ENCODE assay signal across 10 mouse cellular contexts in genomic region chr10:54032316-54033092, GRCm38 (mm10). TPM values are rescaled to one million over a fixed set of nuclear protein-coding genes. Genes with fewer than 3 reads are reported as not detected.
DNase-seq lines count a peak whose midpoint lies in the region; ATAC-seq lines count a peak whose summit lies in the region.
"Had no signal": no experiment of that assay in that cellular context is flagged by ENCODE, and none has a peak within 500 bp of the region (broad histone marks: within the 10 kb centered on the region; RNA-seq: fewer than 3 reads in every experiment).

No protein-coding gene starts in this region.

- no peak overlapping the region for H3K4me3 ChIP-seq in heart, embryonic 15.5 days
- H3K4me3 ChIP-seq in lung, embryonic 15.5 days, result no peak overlapping the region
- no peak overlapping the region for H3K4me3 ChIP-seq in hindbrain, embryonic 13.5 days
- H3K4me3 ChIP-seq: limb, embryonic 12.5 days; stomach, embryonic 15.5 days had no signal

- DNase-seq in adrenal gland, adult 2 months, result peak; percentile 79
- no peak for DNase-seq in left cerebral cortex, postnatal 14 days (ENCODE audit: low spot score in 2 of 2)
- no peak for DNase-seq in left cerebral cortex, postnatal 25 days (ENCODE audit: low spot score in 2 of 2)
- DNase-seq in embryo, embryonic 9.5 days (ENCODE audit: extremely low spot score), result no peak

- H3K4me2 ChIP-seq in heart, embryonic 15.5 days, result peak overlapping the region; percentile 23; the same call in 1 of the 2 replicates
- H3K4me2 ChIP-seq in lung, embryonic 15.5 days, result no peak overlapping the region
- H3K4me2 ChIP-seq in hindbrain, embryonic 13.5 days, result no peak overlapping the region
- H3K4me2 ChIP-seq: limb, embryonic 12.5 days; stomach, embryonic 15.5 days had no signal

- intact Hi-C loops in left cerebral cortex, postnatal 14 days (cut with DNase I), result no loop called here
- intact Hi-C loops in left cerebral cortex, postnatal 25 days (cut with DNase I), result no loop called here

- WGBS in heart, embryonic 15.5 days, result 58% methylated on average over 9 of the region's 9 CpGs
- 70% methylated on average over 9 of the region's 9 CpGs for WGBS in lung, embryonic 15.5 days
- 94% methylated on average over 9 of the region's 9 CpGs for WGBS in hindbrain, embryonic 13.5 days

- H3K27ac ChIP-seq in heart, embryonic 15.5 days, result peak overlapping the region; percentile 60
- no peak overlapping the region for H3K27ac ChIP-seq in lung, embryonic 15.5 days
- H3K27ac ChIP-seq in hindbrain, embryonic 13.5 days, result no peak overlapping the region
- H3K27ac ChIP-seq: limb, embryonic 12.5 days; stomach, embryonic 15.5 days had no signal

- H3K27me3 ChIP-seq in heart, embryonic 15.5 days, result no peaks in the 10 kb centered on the region
- no peaks in the 10 kb centered on the region for H3K27me3 ChIP-seq in lung, embryonic 15.5 days
- H3K27me3 ChIP-seq in hindbrain, embryonic 13.5 days, result no peaks in the 10 kb centered on the region
- H3K27me3 ChIP-seq: limb, embryonic 12.5 days; stomach, embryonic 15.5 days had no signal

- H3K9ac ChIP-seq in heart, embryonic 15.5 days, result no peak overlapping the region
- H3K9ac ChIP-seq in lung, embryonic 15.5 days, result no peak overlapping the region
- H3K9ac ChIP-seq in hindbrain, embryonic 13.5 days, result no peak overlapping the region
- H3K9ac ChIP-seq: limb, embryonic 12.5 days; stomach, embryonic 15.5 days had no signal

- 0 out of 2 replicates have a peak, but pooled peaks cover 2% of the 10 kb centered on the region for H3K36me3 ChIP-seq in heart, embryonic 15.5 days
- H3K36me3 ChIP-seq in lung, embryonic 15.5 days, result no peaks in the 10 kb centered on the region
- H3K36me3 ChIP-seq in hindbrain, embryonic 13.5 days, result no peaks in the 10 kb centered on the region
- H3K36me3 ChIP-seq: limb, embryonic 12.5 days had no signal

- H3K4me1 ChIP-seq in heart, embryonic 15.5 days (replicated peaks), result peaks cover 8% of the 10 kb centered on the region
- H3K4me1 ChIP-seq in lung, embryonic 15.5 days, result no peaks in the 10 kb centered on the region
- H3K4me1 ChIP-seq in hindbrain, embryonic 13.5 days (replicated peaks), result no peaks in the 10 kb centered on the region
- H3K4me1 ChIP-seq: limb, embryonic 12.5 days; stomach, embryonic 15.5 days had no signal

- no peaks in the 10 kb centered on the region for H3K9me3 ChIP-seq in heart, embryonic 15.5 days (replicated peaks)
- H3K9me3 ChIP-seq in lung, embryonic 15.5 days, result no peaks in the 10 kb centered on the region
- no peaks in the 10 kb centered on the region for H3K9me3 ChIP-seq in hindbrain, embryonic 13.5 days
- H3K9me3 ChIP-seq: limb, embryonic 12.5 days; stomach, embryonic 15.5 days had no signal

- ATAC-seq in CD4-positive, CD25-positive, alpha-beta regulatory T cell, adult 4 months, result peak; percentile 78
- ATAC-seq in heart, embryonic 15.5 days (replicated peaks; ENCODE audit: insufficient number of reproducible peaks, insufficient read depth, low FRiP score, low read depth), result peak; percentile 64; the same call in 1 of the 2 replicates
- peak; percentile 67; the same call in 1 of the 2 replicates for ATAC-seq in lung, embryonic 15.5 days (ENCODE audit: borderline replicate concordance, extremely low read depth, low FRiP score, low TSS enrichment)
- no peak for ATAC-seq in hindbrain, embryonic 13.5 days (ENCODE audit: low FRiP score)

RNA-seq across cellular contexts. Expression of gene Man1a, which starts 43.9 kb away (rescaled TPM):
- polyA plus RNA-seq in CD4-positive, CD25-positive, alpha-beta regulatory T cell, adult 4 months (2017; shearing (Covaris generic)), result 10 to 100 TPM; 19.9 to 25.9 TPM
- total RNA-seq in adrenal gland, adult 2 months (2021), result 100 to 1,000 TPM in 1 of 2 experiments, 10 to 100 TPM in 1; 26.1 to 125 TPM
- polyA plus RNA-seq in adrenal gland, adult 2 months (2012; rRNA removed), result 58.6 and 89.7 TPM in 2 replicates
- 5.3 and 7.0 TPM in 2 replicates for polyA plus RNA-seq in heart, embryonic 15.5 days (2015; fragmentation: Nextera tagmentation; extraction: Ambion mirVana)
- 2.9 and 4.1 TPM in 2 replicates for polyA plus RNA-seq in lung, embryonic 15.5 days (2015; fragmentation: Nextera tagmentation; extraction: Ambion mirVana)
- polyA plus RNA-seq in hindbrain, embryonic 13.5 days (2015; fragmentation: Nextera tagmentation; extraction: Ambion mirVana), result 3.4 and 3.5 TPM in 2 replicates
- total RNA-seq in left cerebral cortex, postnatal 14 days (2021), result 10 to 100 TPM; 25.1 to 29.9 TPM
- total RNA-seq in left cerebral cortex, postnatal 25 days (2021), result 10 to 100 TPM; 27.7 to 28.4 TPM
